Mouse (Mus musculus): Measurements from ENCODE around the gene Tmcc3. TPM values are rescaled to one million over a fixed set of nuclear protein-coding genes. Genes with fewer than 3 reads are reported as not detected.

Tmcc3 gene
- 7.2 and 7.3 TPM in 2 replicates for polyA plus RNA-seq (2016; fragmentation: Nextera tagmentation; extraction: Ambion mirVana)

DNA sequence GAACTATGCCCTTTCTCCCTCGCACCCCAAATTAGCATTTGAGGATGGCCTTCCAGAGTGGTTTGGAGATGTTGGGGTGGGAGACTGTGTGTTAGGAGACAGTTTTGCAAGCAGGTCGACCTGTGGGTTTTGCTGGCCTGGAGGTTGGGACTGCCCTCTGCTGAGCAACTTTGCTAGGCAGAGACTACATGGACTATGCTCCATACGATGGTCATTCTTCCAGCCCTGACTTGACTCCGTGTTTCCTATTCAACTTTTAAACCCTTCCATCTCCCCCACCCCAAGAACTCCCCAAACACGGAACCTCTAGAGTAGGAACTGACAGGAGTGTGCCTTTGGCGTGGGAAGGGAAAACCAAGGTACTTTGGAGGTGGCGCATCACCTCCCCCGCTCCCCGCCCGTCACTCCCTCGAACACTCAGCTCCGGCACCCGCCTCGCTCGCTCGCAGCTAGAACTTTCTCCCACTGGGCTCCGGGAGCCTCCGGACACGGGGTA lies at the start of gene Tmcc3:
TSS of gene Tmcc3 (plus strand) at position 439 of the 496 bp plus-strand sequence.
- peaks cover 9% of the 10 kb centered on the region; the same call in 1 of the 2 replicates for H3K4me1 ChIP-seq
- H3K4me3 ChIP-seq, result peak within 1 kb of the TSS; percentile 50
- ATAC-seq (ENCODE audit: insufficient number of reproducible peaks, insufficient read depth, low FRiP score, low TSS enrichment), result no peak
- no peaks in the 10 kb centered on the region for H3K36me3 ChIP-seq
- peaks cover 29% of the 10 kb centered on the region for H3K27me3 ChIP-seq
- no peaks in the 10 kb centered on the region for H3K9me3 ChIP-seq
- peak within 1 kb of the TSS; percentile 96 for H3K4me2 ChIP-seq (replicated peaks)
- H3K27ac ChIP-seq, result no peak within 1 kb of the TSS
- H3K9ac ChIP-seq, result peak within 1 kb of the TSS; percentile 16
- WGBS, result 4% methylated on average over 19 of the region's 19 CpGs

DNA sequence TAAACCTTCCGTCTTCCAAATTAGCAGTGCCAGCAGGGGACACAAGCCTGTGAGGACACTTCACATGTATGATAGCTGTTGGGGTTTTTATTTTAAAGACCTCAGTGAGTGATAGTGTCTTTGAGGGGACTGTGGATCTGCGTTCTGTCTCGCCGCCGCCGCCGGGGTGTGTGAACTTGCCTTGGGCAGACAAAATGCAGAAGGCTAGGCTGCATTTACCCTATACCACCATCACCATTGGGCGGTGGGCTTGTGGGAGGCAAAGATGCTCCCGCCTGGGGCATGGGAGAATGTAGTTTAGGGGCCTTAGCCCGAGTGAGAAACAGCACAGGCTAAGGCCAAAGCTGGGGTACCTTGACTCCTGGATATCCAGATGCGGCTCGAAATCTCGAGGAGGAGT lies 49.1 kb upstream of the Tmcc3 start:
- H3K27me3 ChIP-seq, result no peaks in the 10 kb centered on the region
- ATAC-seq (ENCODE audit: insufficient number of reproducible peaks, insufficient read depth, low FRiP score, low TSS enrichment), result no peak
- no peaks in the 10 kb centered on the region for H3K9me3 ChIP-seq
- no peak overlapping the region for H3K9ac ChIP-seq
- 87% methylated on average over 13 of the region's 13 CpGs for WGBS
- no peak overlapping the region for H3K4me3 ChIP-seq
- no peak overlapping the region for H3K27ac ChIP-seq
- no peak overlapping the region for H3K4me2 ChIP-seq (replicated peaks)
- H3K36me3 ChIP-seq, result no peaks in the 10 kb centered on the region
- H3K4me1 ChIP-seq, result no peaks in the 10 kb centered on the region

DNA sequence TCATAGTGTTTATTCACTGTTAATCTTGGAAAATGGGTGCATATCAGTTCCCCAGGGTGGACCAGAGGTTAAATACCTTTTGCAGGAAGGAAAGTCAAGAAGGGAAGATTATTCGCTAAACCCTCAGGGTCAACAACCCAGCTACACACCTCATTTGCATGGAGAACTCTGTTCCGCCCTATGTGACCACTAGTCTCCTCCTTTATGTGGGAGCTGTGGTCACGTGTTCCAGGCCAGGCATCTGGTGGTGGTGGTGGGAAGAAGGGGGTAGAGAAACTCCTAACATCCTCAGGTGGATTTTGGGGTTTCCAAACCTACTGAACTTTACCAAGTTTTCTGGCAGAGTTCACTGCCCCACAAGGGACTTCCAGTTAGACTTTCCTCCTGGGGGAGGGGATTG lies 48.5 kb upstream of the Tmcc3 start:
- no peaks in the 10 kb centered on the region for H3K36me3 ChIP-seq
- no peak overlapping the region for H3K27ac ChIP-seq
- WGBS, result 70% methylated on average over 3 of the region's 3 CpGs
- no peaks in the 10 kb centered on the region for H3K27me3 ChIP-seq
- H3K4me2 ChIP-seq (replicated peaks), result no peak overlapping the region
- no peaks in the 10 kb centered on the region for H3K9me3 ChIP-seq
- H3K9ac ChIP-seq, result no peak overlapping the region
- no peak for ATAC-seq (ENCODE audit: insufficient number of reproducible peaks, insufficient read depth, low FRiP score, low TSS enrichment)
- H3K4me3 ChIP-seq, result no peak overlapping the region
- no peaks in the 10 kb centered on the region for H3K4me1 ChIP-seq

DNA sequence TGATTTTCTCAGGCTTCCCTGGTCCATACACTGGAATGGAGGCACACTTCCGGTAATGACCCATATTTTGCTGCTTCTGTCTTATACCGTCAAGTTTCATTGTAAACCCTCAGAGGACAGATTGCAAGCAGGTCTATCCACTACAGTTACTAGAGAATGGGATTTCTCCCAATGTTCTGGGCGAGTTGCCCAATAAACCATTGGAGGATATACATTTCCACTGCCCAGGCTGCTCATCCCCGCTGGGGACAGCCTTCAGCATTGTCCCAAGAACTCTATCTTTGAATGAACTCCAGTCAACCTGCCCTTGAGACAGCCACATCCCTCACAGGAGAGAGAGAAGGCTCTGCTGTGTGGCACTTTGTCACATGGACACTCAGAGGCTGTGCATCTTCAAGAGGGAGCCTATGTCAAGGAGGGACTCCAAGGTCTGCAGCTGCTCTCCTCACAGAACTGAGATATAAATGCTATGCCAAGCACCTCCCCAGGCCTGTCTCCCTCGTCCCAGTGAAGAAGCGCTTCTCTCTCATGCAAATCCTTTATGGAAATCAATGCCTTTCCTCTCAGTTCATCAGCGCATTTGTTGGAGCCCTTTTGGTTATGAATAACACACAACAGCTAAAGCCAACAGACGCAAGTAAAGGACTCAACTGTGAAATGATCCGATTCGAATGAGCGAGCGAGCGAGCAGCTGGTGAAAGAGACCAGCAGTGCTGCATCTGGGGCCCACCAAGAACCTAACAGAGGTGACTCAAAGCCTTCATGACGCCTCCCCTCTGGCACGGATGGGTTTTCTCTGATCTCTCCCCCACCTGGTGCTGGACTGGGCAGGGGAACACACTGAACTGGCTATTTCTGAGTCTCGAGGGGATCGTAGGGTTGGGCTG lies 45.9 kb upstream of the Tmcc3 start:
- no peak overlapping the region for H3K4me2 ChIP-seq (replicated peaks)
- no peak overlapping the region for H3K27ac ChIP-seq
- H3K9me3 ChIP-seq, result no peaks in the 10 kb centered on the region
- ATAC-seq (ENCODE audit: insufficient number of reproducible peaks, insufficient read depth, low FRiP score, low TSS enrichment), result no peak
- H3K36me3 ChIP-seq, result no peaks in the 10 kb centered on the region
- no peaks in the 10 kb centered on the region for H3K27me3 ChIP-seq
- WGBS, result 74% methylated on average over 17 of the region's 17 CpGs
- H3K4me3 ChIP-seq, result no peak overlapping the region
- no peaks in the 10 kb centered on the region for H3K4me1 ChIP-seq
- no peak overlapping the region for H3K9ac ChIP-seq

DNA sequence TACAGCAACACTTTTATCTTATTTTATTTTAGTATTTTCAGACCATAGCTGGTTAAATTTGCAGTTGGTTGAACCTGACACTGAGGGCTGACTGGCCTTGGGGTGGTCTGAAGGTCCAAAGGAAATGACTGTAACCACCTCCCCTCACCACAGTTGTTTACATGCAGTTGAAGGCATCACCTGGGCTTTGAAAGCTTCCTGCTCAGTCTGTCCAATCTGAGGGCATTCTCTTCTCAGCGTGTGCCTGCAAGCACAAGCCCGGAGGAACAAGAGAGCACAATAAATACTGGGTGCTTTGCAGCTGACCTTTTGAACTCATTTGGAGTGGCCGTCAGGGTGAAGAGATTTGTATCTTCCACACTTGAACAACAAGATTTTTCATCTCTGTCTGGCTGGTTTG lies 36.4 kb upstream of the Tmcc3 start:
- ATAC-seq (ENCODE audit: insufficient number of reproducible peaks, insufficient read depth, low FRiP score, low TSS enrichment), result no peak
- WGBS, result 32% methylated on average over 3 of the region's 3 CpGs

DNA sequence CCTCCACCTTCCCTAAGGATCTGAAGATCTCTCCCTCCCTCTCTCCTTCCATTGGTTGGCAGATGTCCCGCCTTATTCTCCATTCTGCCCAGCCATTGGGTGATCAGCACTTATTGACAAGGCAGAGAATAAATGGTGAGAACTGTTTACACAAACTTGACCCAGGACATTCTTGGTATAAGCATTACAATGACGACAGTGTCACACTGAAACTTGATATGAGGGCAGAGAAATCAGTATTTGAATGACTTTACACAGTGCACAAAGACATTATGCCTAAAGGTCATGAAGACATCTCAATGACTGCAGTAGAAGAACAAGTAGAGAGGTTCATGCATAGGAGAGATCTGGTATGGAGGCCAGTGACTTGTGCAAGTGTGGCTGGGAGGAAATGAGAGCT lies 35.2 kb upstream of the Tmcc3 start:
- Histone ChIP-seq H3K4me1 (0 out of 2 replicates have a peak, but pooled peaks cover 3% of the 10 kb centered on the region), H3K27ac (no peak overlapping the region), H3K36me3 (no peaks in the 10 kb centered on the region), H3K4me3 (no peak overlapping the region), H3K9me3 (no peaks in the 10 kb centered on the region), H3K4me2 (replicated peaks) (no peak overlapping the region), H3K9ac (no peak overlapping the region), H3K27me3 (no peaks in the 10 kb centered on the region)
- whole genome bisulfite sequencing, result 48% methylated on average over 2 of the region's 2 CpGs
- no peak for ATAC-seq (ENCODE audit: insufficient number of reproducible peaks, insufficient read depth, low FRiP score, low TSS enrichment)

More for the DNA sequence above, 36.4 kb upstream of the Tmcc3 start:
- H3K4me2 ChIP-seq (replicated peaks), result no peak overlapping the region
- H3K27me3 ChIP-seq, result no peaks in the 10 kb centered on the region
- no peaks in the 10 kb centered on the region for H3K9me3 ChIP-seq
- no peak overlapping the region for H3K4me3 ChIP-seq
- no peaks in the 10 kb centered on the region for H3K36me3 ChIP-seq
- H3K27ac ChIP-seq, result no peak overlapping the region
- no peak overlapping the region for H3K9ac ChIP-seq
- H3K4me1 ChIP-seq, result 0 out of 2 replicates have a peak, but pooled peaks cover 3% of the 10 kb centered on the region

DNA sequence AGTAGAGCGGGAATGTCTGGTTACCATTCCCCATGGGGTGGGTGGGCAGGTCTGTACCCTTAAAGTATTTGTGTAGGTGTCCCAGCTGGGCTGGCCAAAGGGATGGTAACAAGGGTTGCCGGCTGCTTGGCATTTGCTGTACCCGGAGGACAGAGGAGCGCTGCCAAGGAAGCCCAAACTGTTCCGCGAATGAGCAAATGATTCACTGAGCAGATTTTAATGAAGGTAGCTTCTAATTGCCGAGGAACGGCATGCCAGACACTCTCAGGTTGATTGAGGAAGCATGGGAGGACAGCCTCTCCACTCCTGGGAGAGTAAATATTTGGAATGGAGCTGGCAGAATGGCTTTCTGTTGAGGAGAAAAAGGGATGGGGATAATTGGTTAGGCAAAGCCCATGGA lies 29.6 kb upstream of the Tmcc3 start:
- Histone ChIP-seq H3K4me1 (no peaks in the 10 kb centered on the region), H3K9ac (no peak overlapping the region), H3K27me3 (no peaks in the 10 kb centered on the region), H3K27ac (no peak overlapping the region), H3K9me3 (no peaks in the 10 kb centered on the region), H3K36me3 (no peaks in the 10 kb centered on the region), H3K4me2 (replicated peaks) (no peak overlapping the region), H3K4me3 (no peak overlapping the region)
- 89% methylated on average over 8 of the region's 8 CpGs for WGBS
- no peak for ATAC-seq (ENCODE audit: insufficient number of reproducible peaks, insufficient read depth, low FRiP score, low TSS enrichment)

DNA sequence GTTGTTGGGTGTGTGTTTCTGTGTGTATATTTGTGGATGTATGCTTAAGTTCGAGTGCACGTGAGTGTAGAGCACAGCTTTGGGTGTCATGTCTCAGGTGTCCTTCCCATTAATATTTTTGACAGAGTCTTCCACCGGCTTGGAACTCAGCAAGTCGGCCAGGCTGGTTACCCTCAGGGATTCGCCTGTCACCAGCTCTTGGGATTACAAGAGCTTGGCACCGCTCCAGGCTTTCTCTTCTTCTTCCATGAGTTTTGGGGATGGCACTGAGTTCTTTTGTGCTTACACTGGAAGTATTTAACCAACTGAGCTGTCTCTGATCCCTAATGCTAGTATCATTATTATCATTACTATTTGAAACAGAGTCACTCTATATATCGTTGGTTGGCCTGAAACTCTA lies 29.0 kb upstream of the Tmcc3 start:
- no peak for ATAC-seq (ENCODE audit: insufficient number of reproducible peaks, insufficient read depth, low FRiP score, low TSS enrichment)
- H3K9ac ChIP-seq, result no peak overlapping the region
- H3K27ac ChIP-seq, result no peak overlapping the region
- H3K4me2 ChIP-seq (replicated peaks), result no peak overlapping the region
- H3K4me3 ChIP-seq, result no peak overlapping the region
- no peaks in the 10 kb centered on the region for H3K36me3 ChIP-seq
- no peaks in the 10 kb centered on the region for H3K9me3 ChIP-seq
- no peaks in the 10 kb centered on the region for H3K27me3 ChIP-seq
- 89% methylated on average over 7 of the region's 7 CpGs for WGBS
- H3K4me1 ChIP-seq, result no peaks in the 10 kb centered on the region

DNA sequence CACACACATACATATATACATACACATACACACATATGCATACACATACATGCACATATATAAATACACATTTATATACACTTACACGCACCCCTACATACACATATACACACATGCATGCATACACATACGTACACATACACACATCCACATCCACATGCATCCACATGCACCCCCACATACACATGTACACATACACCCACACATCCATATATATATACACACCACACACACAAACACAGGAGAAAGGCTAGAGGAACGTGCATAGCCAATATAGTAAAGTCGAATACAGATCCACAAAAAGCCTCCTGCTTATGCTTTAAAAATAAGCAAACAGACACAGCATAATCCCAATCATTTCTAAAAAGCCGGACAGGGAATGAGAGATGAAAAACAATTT lies 17.3 kb upstream of the Tmcc3 start:
- Histone ChIP-seq H3K4me2 (replicated peaks) (no peak overlapping the region), H3K27me3 (no peaks in the 10 kb centered on the region), H3K4me3 (no peak overlapping the region), H3K9ac (no peak overlapping the region), H3K27ac (no peak overlapping the region), H3K9me3 (no peaks in the 10 kb centered on the region), H3K4me1 (no peaks in the 10 kb centered on the region; the same call in 1 of the 2 replicates), H3K36me3 (no peaks in the 10 kb centered on the region)
- no peak for ATAC-seq (ENCODE audit: insufficient number of reproducible peaks, insufficient read depth, low FRiP score, low TSS enrichment)
- WGBS, result 80% methylated on average over 5 of the region's 5 CpGs

DNA sequence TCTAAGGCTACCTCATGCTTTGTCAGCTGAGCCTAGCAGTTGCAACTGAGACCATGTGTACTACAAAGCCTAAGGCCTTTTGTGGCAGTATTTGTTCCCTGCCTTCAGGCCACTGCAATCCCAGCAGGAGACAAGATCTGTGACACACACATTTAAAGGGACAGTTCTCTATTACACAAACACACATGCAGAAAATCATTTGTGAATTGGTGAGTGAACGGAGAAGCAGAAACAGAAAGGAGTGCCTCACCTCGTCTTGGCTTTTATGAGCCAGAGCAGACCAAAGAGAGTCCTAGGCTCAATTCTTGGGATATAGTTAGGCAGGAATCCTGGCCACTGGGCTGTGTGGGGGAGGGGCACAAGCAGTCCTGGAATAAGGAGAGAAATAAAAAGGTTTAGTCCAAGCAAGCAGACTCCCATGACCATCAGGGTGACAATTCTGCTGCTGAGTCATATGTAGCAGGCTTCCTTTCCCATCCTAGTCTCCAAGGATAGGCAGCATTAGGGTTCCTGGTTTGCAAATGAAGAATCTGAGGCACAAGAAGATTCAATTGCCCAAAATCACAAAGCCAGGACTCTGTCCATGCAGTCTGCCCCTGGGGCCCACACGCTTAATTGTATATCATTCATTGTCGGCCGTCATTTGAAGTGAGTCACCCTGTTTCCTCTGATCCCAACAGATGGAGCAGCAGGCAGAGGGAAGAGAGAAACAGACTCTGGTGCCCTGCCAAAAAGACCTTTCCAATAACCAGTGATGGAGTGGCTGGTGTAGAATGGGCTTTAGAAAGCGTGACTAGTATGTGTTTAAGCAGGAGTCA lies 16.6 kb upstream of the Tmcc3 start:
- H3K9ac ChIP-seq, result no peak overlapping the region
- no peaks in the 10 kb centered on the region for H3K36me3 ChIP-seq
- no peaks in the 10 kb centered on the region for H3K9me3 ChIP-seq
- H3K27me3 ChIP-seq, result no peaks in the 10 kb centered on the region
- H3K4me2 ChIP-seq (replicated peaks), result no peak overlapping the region
- no peak overlapping the region for H3K4me3 ChIP-seq
- no peaks in the 10 kb centered on the region; the same call in 1 of the 2 replicates for H3K4me1 ChIP-seq
- H3K27ac ChIP-seq, result no peak overlapping the region
- 40% methylated on average over 6 of the region's 6 CpGs for WGBS
- ATAC-seq (ENCODE audit: insufficient number of reproducible peaks, insufficient read depth, low FRiP score, low TSS enrichment), result no peak

DNA sequence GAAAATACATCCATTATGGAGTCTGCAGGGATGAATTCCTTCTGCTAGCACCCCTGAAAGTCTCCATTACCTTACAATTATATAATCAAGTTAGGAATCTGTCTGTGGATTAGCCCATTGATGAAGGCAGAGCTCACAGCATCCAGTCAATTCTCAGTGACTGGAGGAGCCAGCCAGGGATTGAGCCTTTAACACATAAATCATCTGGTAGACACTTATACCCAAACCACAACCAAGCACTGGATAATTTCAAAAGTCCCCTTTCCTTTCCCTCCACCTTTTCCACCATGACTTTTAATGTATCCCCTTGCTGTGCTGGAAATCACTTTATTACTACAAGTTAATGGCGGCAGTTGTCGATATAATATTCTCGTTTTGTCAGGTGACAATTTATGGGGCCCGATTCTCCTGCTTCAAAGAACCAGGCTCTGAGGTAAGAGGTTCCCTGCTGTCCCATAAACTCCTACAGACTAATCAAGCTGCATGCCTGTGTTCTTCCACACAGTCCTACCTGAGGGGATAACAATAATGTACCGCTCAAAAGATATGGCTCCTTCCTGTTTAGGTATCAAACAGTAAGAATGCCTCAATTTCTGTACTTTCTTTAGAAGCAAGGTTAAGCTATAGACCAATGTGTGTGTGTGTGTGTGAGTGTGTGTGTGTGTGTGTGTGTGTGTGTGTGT lies 15.7 kb upstream of the Tmcc3 start:
- Histone ChIP-seq H3K27me3 (no peaks in the 10 kb centered on the region), H3K27ac (no peak overlapping the region), H3K4me2 (replicated peaks) (no peak overlapping the region), H3K4me1 (no peaks in the 10 kb centered on the region; the same call in 1 of the 2 replicates), H3K4me3 (no peak overlapping the region), H3K36me3 (no peaks in the 10 kb centered on the region), H3K9me3 (no peaks in the 10 kb centered on the region), H3K9ac (no peak overlapping the region)
- no peak for ATAC-seq (ENCODE audit: insufficient number of reproducible peaks, insufficient read depth, low FRiP score, low TSS enrichment)
- WGBS, result 94% methylated on average over 5 of the region's 5 CpGs
